Mouse (Mus musculus) limb, embryonic 15.5 days (tissue): ENCODE data around the gene Gm10945. TPM values are rescaled to one million over a fixed set of nuclear protein-coding genes. Genes with fewer than 3 reads are reported as not detected.

Experiments used
- ATAC-seq: fragments of 200-750 bp; cut with Nextera tagmentation; 2 replicates; pipeline ENCODE4 v1.8.0; 2017; ENCODE audit warnings: low read depth, moderate TSS enrichment; ENCODE audit not compliant: insufficient number of reproducible peaks, low FRiP score, low TSS enrichment
- H3K27ac ChIP-seq: fragments of 300-500 bp; sonication (generic); 2 replicates; pipeline ENCODE4 v1.5.1; 2015; ENCODE audit warnings: moderate library complexity, mild to moderate bottlenecking, inconsistent platforms
- H3K27me3 ChIP-seq: fragments of 300-500 bp; sonication (generic); 2 replicates; pipeline ENCODE4 v1.6.1; 2015; ENCODE audit warnings: inconsistent platforms
- H3K36me3 ChIP-seq: fragments of 300-500 bp; sonication (generic); 2 replicates; pipeline ENCODE4 v1.6.1; 2015; ENCODE audit warnings: inconsistent platforms
- H3K4me1 ChIP-seq: fragments of 300-500 bp; sonication (generic); 2 replicates; pipeline ENCODE4 v1.6.1; 2015; ENCODE audit warnings: inconsistent platforms
- H3K4me2 ChIP-seq: fragments of 300-500 bp; sonication (generic); 2 replicates; pipeline ENCODE4 v1.6.1; 2015; ENCODE audit warnings: mild to moderate bottlenecking, inconsistent platforms
- H3K4me3 ChIP-seq: fragments of 300-500 bp; sonication (generic); 2 replicates; pipeline ENCODE4 v1.5.1; 2015; ENCODE audit warnings: mild to moderate bottlenecking, inconsistent platforms
- H3K9ac ChIP-seq: fragments of 300-500 bp; sonication (generic); 2 replicates; pipeline ENCODE4 v1.6.1; 2015; ENCODE audit warnings: inconsistent platforms
- H3K9me3 ChIP-seq: fragments of 300-500 bp; sonication (generic); 2 replicates; pipeline ENCODE4 v1.6.1; 2016; ENCODE audit warnings: inconsistent platforms
- WGBS: fragments of 180-500 bp; shearing (Covaris S2); methylation state at CpG from one replicate; pipeline ENCODE4 v1.1.7; 2015; 5-methylcytosine and 5-hydroxymethylcytosine counted together
- polyA plus RNA-seq: library from polyadenylated mRNA; unstranded; fragments of >200 nt; fragmentation: Nextera tagmentation; extraction: Ambion mirVana; gene quantifications from 2 replicates; pipeline ENCODE4 v1.2.1, GENCODE M21; 2015

The Gm10945 gene
- polyA plus RNA-seq, result not detected in 2 replicates

- H3K9ac ChIP-seq, result no peak within 1 kb of the TSS
- no peaks in the 10 kb centered on the region for H3K27me3 ChIP-seq
- H3K36me3 ChIP-seq, result no peaks in the 10 kb centered on the region
- no peak within 1 kb of the TSS for H3K27ac ChIP-seq
- no peak within 1 kb of the TSS for H3K4me3 ChIP-seq
- WGBS, result 88% methylated on average over 2 of the region's 2 CpGs
- no peaks in the 10 kb centered on the region for H3K9me3 ChIP-seq
- no peaks in the 10 kb centered on the region for H3K4me1 ChIP-seq
- no peak within 1 kb of the TSS for H3K4me2 ChIP-seq
- ATAC-seq, result no peak
These were observed at the start of gene Gm10945 for GRCm38 (mm10) chr10:6761287-6761811. Gene Gm10945 (minus strand): TSS chr10:6761761.

- no peak overlapping the region for H3K27ac ChIP-seq
- H3K27me3 ChIP-seq, result no peaks in the 10 kb centered on the region
- no peak overlapping the region for H3K4me2 ChIP-seq
- H3K36me3 ChIP-seq, result no peaks in the 10 kb centered on the region
- no peaks in the 10 kb centered on the region for H3K4me1 ChIP-seq
- no peak for ATAC-seq
- no peaks in the 10 kb centered on the region for H3K9me3 ChIP-seq
- H3K4me3 ChIP-seq, result no peak overlapping the region
- H3K9ac ChIP-seq, result no peak overlapping the region
These were observed 28.7 kb upstream of the Gm10945 start for GRCm38 (mm10) chr10:6790226-6790625.

GRCm38 (mm10) chr10:6788517-6789237 is 27.1 kb upstream of the Gm10945 start:
- H3K4me2 ChIP-seq, result no peak overlapping the region
- ATAC-seq, result no peak
- H3K27me3 ChIP-seq, result no peaks in the 10 kb centered on the region
- no peak overlapping the region for H3K27ac ChIP-seq
- no peaks in the 10 kb centered on the region for H3K36me3 ChIP-seq
- no peak overlapping the region for H3K9ac ChIP-seq
- H3K4me1 ChIP-seq, result no peaks in the 10 kb centered on the region
- no peaks in the 10 kb centered on the region for H3K9me3 ChIP-seq
- 5% methylated on average over 25 of the region's 25 CpGs for WGBS
- no peak overlapping the region for H3K4me3 ChIP-seq

GRCm38 (mm10) chr10:6758206-6758605 is 3.4 kb downstream of the Gm10945 start, which contains the start of gene Oprm1:
Gene Oprm1 (plus strand): TSS chr10:6758506.
- Histone ChIP-seq H3K4me2 (no peak within 1 kb of the TSS), H3K27ac (no peak within 1 kb of the TSS), H3K4me1 (no peaks in the 10 kb centered on the region), H3K36me3 (no peaks in the 10 kb centered on the region), H3K9ac (no peak within 1 kb of the TSS), H3K9me3 (no peaks in the 10 kb centered on the region), H3K27me3 (no peaks in the 10 kb centered on the region), H3K4me3 (no peak within 1 kb of the TSS)
- WGBS, result 91% methylated on average over 3 of the region's 3 CpGs
- ATAC-seq, result no peak

- Histone ChIP-seq H3K27ac (no peak overlapping the region), H3K9me3 (no peaks in the 10 kb centered on the region), H3K4me1 (no peaks in the 10 kb centered on the region), H3K9ac (no peak overlapping the region), H3K4me2 (no peak overlapping the region), H3K36me3 (no peaks in the 10 kb centered on the region), H3K27me3 (no peaks in the 10 kb centered on the region), H3K4me3 (no peak overlapping the region)
- no peak for ATAC-seq
- WGBS, result 77% methylated on average over 5 of the region's 5 CpGs
These were observed 8.2 kb downstream of the Gm10945 start for GRCm38 (mm10) chr10:6753375-6753774.

- Histone ChIP-seq H3K4me3 (no peak overlapping the region), H3K9me3 (no peaks in the 10 kb centered on the region), H3K4me2 (no peak overlapping the region), H3K27me3 (no peaks in the 10 kb centered on the region), H3K27ac (no peak overlapping the region), H3K4me1 (no peaks in the 10 kb centered on the region), H3K36me3 (no peaks in the 10 kb centered on the region), H3K9ac (no peak overlapping the region)
- ATAC-seq, result no peak
- WGBS, result 87% methylated on average over 3 of the region's 3 CpGs
These were observed 33.1 kb downstream of the Gm10945 start for GRCm38 (mm10) chr10:6728469-6728868.

- no peak overlapping the region for H3K9ac ChIP-seq
- no peaks in the 10 kb centered on the region for H3K27me3 ChIP-seq
- H3K9me3 ChIP-seq, result no peaks in the 10 kb centered on the region
- H3K4me3 ChIP-seq, result no peak overlapping the region
- 38% methylated on average over 1 of the region's 1 CpGs for WGBS
- no peak for ATAC-seq
- no peaks in the 10 kb centered on the region for H3K36me3 ChIP-seq
- no peak overlapping the region for H3K4me2 ChIP-seq
- H3K27ac ChIP-seq, result no peak overlapping the region
- H3K4me1 ChIP-seq, result no peaks in the 10 kb centered on the region
These were observed 37.8 kb downstream of the Gm10945 start for GRCm38 (mm10) chr10:6723765-6724164.

- Histone ChIP-seq H3K4me3 (no peak overlapping the region), H3K4me2 (no peak overlapping the region), H3K9ac (no peak overlapping the region), H3K27ac (no peak overlapping the region), H3K27me3 (no peaks in the 10 kb centered on the region), H3K36me3 (no peaks in the 10 kb centered on the region), H3K9me3 (no peaks in the 10 kb centered on the region), H3K4me1 (no peaks in the 10 kb centered on the region)
- no peak for ATAC-seq
- WGBS, result 80% methylated on average over 4 of the region's 4 CpGs
These were observed 44.2 kb downstream of the Gm10945 start for GRCm38 (mm10) chr10:6717181-6717948.

GRCm38 (mm10) chr10:6705226-6705885 is 56.2 kb downstream of the Gm10945 start:
- Histone ChIP-seq H3K9ac (no peak overlapping the region), H3K27me3 (no peaks in the 10 kb centered on the region), H3K9me3 (no peaks in the 10 kb centered on the region), H3K4me2 (no peak overlapping the region), H3K4me1 (no peaks in the 10 kb centered on the region), H3K27ac (no peak overlapping the region), H3K4me3 (no peak overlapping the region), H3K36me3 (no peaks in the 10 kb centered on the region)
- WGBS, result 84% methylated on average over 1 of the region's 1 CpGs
- no peak for ATAC-seq

- no peak overlapping the region for H3K4me2 ChIP-seq
- H3K36me3 ChIP-seq, result no peaks in the 10 kb centered on the region
- no peaks in the 10 kb centered on the region for H3K4me1 ChIP-seq
- H3K9ac ChIP-seq, result no peak overlapping the region
- H3K27ac ChIP-seq, result no peak overlapping the region
- H3K4me3 ChIP-seq, result no peak overlapping the region
- ATAC-seq, result no peak
- H3K27me3 ChIP-seq, result no peaks in the 10 kb centered on the region
- no peaks in the 10 kb centered on the region for H3K9me3 ChIP-seq
- 47% methylated on average over 13 of the region's 13 CpGs for WGBS
These were observed 67.2 kb downstream of the Gm10945 start for GRCm38 (mm10) chr10:6694218-6694850.
